Mouse (Mus musculus): ENCODE measurements at regions not wholly inside any gene's neighbourhood (a gene's known extent, or its start where the extent isn't known, plus 50 kb on each side); places are given as distances from the start of the nearest gene placed in this dataset.

GRCm38 (mm10) chr15:57535514-57535913, 58.1 kb upstream of the Slc22a22 start:
- TF ChIP-seq CTCF (IDR thresholded peaks at IDR 0.05; ENCODE audit: low read depth) = no peak
- TF ChIP-seq EP300 (IDR thresholded peaks at IDR 0.05; ENCODE audit: low read depth) = no peak
